Mouse (Mus musculus) neural tube, embryonic 10.5 days (tissue): Measurements from ENCODE around the gene Tarbp1.
A peak's percentile ranks its signal among the peaks of the same experiment; 100 is the strongest.

Experiments used
- DNase-seq: peaks from one replicate; pipeline ENCODE4 v3.0.0-alpha.2; 2017; ENCODE audit warnings: low spot score; ENCODE audit errors: extremely low spot score

Tarbp1 gene

GRCm38 (mm10) chr8:126474299-126475187 lies at the start of gene Tarbp1:
Tarbp1 (minus strand) TSS chr8:126475065.
- peak; percentile 90 for DNase-seq

- no peak for DNase-seq
These were observed 49.5 kb upstream of the Tarbp1 start for GRCm38 (mm10) chr8:126524233-126524985.

GRCm38 (mm10) chr8:126523060-126523574 lies 48.3 kb upstream of the Tarbp1 start:
- no peak for DNase-seq

GRCm38 (mm10) chr8:126519447-126519975 lies 44.6 kb upstream of the Tarbp1 start:
- DNase-seq = no peak

GRCm38 (mm10) chr8:126516620-126517577 lies 42.0 kb upstream of the Tarbp1 start:
- DNase-seq = peak; percentile 60

- no peak for DNase-seq
These were observed 39.4 kb upstream of the Tarbp1 start for GRCm38 (mm10) chr8:126514011-126514964.

- no peak for DNase-seq
These were observed 36.0 kb upstream of the Tarbp1 start for GRCm38 (mm10) chr8:126510866-126511265.

GRCm38 (mm10) chr8:126509635-126510034 lies 34.8 kb upstream of the Tarbp1 start:
- DNase-seq = no peak

- DNase-seq = no peak
These were observed 34.2 kb upstream of the Tarbp1 start for GRCm38 (mm10) chr8:126508871-126509586.

- no peak for DNase-seq
These were observed 33.4 kb upstream of the Tarbp1 start for GRCm38 (mm10) chr8:126508221-126508620.

- DNase-seq = no peak
These were observed 29.8 kb upstream of the Tarbp1 start for GRCm38 (mm10) chr8:126504492-126505182.

- DNase-seq = no peak
These were observed 27.9 kb upstream of the Tarbp1 start for GRCm38 (mm10) chr8:126502722-126503121.

- no peak for DNase-seq
These were observed 24.5 kb upstream of the Tarbp1 start for GRCm38 (mm10) chr8:126499371-126499770.

- no peak for DNase-seq
These were observed 23.6 kb upstream of the Tarbp1 start for GRCm38 (mm10) chr8:126498465-126498864.

GRCm38 (mm10) chr8:126497541-126498428 lies 22.9 kb upstream of the Tarbp1 start:
- DNase-seq = peak; percentile 94

GRCm38 (mm10) chr8:126496915-126497314 lies 22.1 kb upstream of the Tarbp1 start:
- no peak for DNase-seq

GRCm38 (mm10) chr8:126495461-126495860 lies 20.6 kb upstream of the Tarbp1 start:
- DNase-seq = no peak
